Mouse (Mus musculus) CD4-positive helper T cell, adult 2 months (primary cell): Measurements from ENCODE around the gene Itih5.
A peak's percentile ranks its signal among the peaks of the same experiment; 100 is the strongest.

ENCODE experiments used
- DNase-seq: peaks from one replicate; pipeline ENCODE4 v3.0.0-alpha.2; 2012; ENCODE audit warnings: low read depth, missing footprints, low spot score

The Itih5 gene

DNA sequence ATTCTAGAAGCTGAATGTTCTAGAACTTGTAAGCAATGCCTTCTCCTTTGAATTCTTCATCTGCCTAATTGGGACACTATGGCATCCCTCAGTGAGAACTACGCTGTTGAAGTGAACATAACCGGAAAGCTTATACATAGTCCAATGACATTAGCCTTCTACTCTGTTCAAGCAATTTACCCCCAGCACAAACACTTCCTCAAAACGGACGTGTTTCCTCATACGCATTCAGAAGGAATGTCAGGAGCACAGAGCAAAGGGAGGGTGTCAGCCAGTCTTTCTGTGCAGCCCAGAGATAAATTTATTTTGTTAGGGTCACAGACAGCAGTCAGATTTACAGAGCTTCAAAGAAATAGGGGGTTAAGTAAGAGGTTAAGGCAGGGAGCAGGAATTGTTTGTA lies 108.0 kb downstream of the Itih5 start:
- no peak for DNase-seq

DNA sequence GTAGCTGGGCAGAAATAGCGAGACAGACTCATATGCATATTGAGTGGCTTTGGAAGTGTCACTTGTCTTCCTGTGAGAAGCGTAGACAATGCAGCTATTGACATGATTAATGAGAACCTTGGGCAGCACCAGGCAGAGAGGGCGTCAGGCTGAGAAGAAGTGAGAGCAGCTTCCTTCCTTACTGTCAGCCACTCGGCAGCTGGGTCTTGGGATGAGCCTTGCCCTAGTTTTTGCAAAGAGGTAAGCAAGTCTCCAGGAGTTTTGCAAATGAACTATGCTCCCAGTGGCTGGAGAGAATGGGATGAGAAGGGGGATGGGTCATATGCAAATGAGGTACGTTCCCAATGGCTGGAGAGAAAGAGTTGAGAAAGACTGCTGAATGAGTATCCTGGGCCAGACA lies 109.4 kb downstream of the Itih5 start:
- no peak for DNase-seq

DNA sequence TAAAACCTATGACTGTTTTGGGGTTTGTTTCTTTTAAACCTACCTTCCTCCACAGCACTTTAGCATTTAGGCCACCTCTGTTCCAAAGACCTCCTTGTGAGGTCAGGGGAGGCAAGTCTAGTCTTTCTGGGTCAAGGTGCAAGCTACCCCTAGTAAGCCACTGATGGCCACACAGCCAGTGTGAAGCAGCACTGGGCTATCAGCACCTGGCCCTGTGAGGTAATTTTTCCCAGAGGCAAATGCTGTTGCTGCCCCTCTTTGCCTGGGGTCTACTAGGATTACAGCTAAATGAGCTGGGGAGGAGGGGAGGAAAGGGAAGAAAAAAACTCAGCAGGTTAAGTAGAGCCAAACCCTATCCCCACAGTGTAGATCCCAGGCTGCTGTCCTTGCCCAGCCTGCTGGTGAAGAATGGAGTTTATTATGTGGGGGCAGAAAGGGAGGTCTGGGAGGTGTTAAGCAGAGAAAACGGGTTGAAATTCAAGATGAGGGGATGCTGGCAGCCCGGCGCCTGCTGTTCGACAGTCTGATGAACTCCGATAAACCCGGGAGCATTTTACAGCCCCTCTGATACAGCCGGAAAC lies 110.6 kb downstream of the Itih5 start:
- DNase-seq: no peak

DNA sequence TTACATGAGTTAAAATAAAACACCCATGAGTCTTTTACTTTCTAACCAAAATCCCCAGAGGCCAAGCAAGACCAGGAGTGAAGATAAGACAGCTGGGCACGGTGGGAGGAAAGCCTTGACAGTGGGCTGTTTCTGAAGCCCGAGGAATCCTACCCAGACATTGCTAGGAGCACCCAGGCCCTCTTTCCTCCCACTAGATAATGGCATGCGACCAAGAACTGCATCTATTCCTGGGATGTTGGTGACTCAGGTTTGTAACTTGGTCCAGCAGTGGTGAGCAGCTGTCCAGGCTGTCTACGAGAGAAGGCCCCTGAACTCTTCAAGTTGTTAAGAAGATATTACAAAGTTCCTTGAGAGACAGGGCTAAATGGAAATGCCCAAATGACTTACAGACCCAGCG lies 112.5 kb downstream of the Itih5 start:
- no peak for DNase-seq

DNA sequence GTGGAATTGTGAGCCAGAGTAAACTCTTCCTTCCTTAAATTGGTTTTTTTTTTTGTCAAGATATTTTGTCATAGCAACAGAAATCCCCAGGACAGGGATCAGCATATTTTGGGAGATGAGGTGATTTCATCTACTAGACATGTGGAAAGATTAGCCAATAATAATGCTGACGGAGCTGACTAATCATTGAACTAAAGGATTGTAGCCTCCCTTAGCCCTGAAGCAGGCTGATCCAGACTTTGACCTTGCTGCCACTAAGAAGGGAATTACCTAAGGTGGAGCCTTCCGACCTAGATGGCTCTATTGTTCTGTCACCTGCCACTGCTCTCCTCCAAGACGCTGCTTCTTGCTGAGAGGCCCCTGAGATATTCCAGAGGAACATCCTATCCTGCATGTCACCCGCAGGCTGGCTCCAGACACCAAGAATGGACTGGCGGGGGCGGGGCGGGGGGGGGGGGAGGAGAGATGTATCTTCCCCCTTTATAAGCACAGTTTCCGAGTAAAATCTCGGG lies 119.3 kb downstream of the Itih5 start:
- no peak for DNase-seq

DNA sequence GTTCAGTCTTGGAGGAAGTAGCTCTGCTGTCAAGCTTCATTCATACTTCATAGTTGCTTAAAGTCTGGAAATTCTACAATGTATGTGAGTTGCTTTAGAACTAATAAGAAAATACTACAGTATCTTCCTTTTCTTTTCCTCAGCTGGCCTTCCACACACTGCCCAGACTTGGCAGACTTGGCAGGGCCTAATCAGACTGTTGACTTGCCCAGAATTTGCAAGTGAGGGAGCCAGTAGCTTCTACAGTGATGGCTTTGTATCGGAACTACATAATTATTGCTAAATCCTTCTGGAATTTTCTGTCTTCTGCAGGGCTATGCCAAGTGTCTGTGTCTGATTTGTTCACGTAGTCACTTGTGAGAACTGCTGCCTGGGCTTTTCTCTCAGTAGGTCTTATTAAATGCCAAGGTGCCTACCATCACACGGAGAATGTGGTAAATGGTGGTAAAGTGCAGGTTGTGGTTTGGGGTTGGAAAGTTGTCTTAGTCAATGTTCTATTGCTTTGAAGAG lies 120.2 kb downstream of the Itih5 start:
- no peak for DNase-seq

DNA sequence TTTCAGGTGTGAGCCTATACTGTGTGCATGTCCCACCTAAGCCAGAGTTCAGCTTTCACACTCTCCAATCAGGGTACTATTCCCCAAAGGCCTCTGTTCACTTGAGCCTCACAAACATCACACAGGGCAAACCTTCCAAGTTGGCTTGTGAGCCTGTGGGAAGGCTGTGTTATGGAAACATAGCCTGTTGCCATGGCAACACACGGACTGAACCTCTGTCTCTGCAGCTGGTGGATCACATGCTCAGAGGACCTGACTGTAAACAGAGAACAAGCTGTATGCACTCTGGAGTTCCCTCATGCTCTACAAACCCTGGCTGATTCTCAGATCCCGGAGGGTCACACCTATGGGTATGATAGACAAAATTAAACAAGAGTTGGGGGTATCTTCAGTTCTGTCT lies 122.8 kb downstream of the Itih5 start:
- DNase-seq: peak; percentile 27

DNA sequence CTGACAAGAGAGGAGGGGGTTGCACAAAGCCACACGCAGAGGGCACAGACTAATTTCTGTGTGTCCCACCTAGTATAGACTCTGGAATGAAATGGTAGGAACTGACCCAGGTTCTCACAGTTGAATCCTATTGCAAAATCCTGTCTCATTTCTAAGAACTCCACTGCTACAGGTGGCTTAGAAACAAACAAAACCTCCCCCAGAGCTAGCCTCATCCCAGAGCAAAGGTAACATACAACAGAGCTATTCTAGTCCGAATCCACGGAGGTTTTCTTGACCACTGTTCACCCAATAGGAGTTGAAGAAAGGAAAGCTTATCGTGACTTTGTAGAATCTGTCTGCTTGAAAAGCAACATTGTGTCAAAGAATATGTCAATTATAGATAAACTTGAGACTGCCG lies 130.3 kb downstream of the Itih5 start:
- no peak for DNase-seq

DNA sequence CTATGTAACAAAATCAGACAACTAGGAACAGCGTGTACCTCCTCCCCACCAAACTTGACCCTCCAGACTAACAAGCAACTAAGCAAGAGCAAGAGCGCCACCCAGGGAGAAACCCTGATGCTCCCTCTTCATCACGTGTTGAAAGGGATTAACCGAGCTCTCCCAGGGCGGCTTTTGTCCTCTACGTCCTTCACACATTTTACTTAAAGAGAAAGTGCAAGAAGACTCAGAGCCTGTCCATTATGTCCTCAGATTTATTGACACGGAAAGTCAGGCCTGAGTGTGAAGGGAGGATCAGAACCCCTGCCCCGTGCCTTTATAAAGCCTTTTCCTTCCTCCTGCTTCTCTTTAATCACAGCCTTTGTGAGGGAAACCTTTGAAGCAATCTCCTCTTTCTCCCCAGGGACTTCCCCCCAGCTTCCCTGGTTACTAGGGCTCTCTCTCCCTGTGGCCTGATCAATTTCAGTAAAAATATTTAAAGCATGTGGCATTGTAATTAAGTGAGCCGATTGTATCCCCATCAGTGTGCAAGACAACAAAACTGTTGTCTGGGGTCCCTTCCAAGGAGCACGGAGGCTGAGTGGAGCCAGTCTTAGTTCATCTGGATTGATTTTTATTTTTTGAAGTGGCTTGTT lies 131.4 kb downstream of the Itih5 start:
- DNase-seq: no peak

DNA sequence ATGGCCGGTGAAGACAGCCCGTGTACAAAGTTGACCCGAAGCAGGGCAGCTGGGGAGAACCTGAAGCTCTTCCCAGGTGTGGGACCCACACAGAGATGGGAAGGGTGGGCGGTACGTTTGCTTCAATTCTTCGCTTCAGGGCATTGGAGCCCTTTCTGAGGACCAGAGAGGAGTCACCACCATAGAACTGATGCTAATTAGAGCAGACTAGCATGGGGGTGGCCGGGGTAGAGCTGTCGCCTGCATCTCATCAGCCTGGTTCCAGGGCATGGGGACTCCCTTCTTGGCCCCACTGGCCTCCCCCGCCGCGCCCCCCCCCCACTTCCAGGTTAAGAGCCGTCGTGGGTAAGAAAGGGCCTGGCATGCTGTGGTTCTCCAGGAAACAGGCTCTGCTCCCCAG lies 132.6 kb downstream of the Itih5 start:
- DNase-seq: no peak

DNA sequence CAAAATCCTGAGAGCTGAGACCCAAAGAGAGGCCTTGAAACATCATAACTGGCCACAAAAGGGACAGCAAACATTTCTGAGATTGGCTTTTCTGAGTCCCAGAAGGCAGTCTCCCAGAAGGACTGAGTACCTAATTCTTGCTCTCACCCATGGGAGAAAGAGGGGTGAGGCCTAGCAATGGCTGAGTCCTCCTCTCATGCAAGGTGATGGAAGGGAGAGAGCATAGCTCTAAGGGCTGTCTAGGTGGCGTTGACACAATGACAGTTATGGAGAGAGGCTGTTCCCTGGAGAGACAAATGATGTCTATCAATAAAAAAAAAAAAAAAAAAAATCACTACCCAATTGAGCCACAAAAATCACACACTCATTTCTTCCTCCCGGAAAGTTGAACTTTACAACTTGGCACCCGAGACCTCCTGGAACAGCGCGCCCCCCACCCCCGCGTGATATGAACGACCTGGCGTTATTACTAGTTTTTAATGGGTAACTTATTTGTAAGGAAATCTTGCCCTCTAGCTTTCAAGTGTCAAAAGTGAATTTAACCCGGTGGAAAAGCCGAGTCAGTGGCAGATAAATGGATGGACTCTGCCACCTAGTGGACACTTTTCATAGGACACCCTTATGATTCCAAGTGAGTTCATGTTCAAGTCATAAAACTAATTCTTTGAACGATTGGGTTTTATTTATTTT lies 134.9 kb downstream of the Itih5 start:
- peak; percentile 73 for DNase-seq

DNA sequence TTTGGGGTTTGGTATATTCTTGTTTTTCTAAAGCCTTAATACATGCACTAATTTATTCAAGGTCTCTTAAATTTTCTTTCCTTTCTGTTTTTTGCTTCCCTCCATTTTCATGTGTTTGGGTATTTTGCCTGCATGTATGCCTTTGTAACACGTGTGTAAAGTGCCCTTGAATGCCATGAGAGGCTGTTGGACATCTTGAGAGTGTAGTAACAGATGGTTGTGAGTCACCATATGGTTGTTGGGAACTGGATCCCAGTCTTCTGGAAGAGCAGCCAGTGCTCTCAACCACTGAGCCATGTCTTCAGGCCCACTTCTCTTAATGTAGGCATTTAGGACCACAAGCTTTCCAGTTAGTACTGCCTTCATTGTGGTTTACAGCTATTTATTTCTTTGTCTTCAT lies 135.5 kb downstream of the Itih5 start:
- DNase-seq: no peak

DNA sequence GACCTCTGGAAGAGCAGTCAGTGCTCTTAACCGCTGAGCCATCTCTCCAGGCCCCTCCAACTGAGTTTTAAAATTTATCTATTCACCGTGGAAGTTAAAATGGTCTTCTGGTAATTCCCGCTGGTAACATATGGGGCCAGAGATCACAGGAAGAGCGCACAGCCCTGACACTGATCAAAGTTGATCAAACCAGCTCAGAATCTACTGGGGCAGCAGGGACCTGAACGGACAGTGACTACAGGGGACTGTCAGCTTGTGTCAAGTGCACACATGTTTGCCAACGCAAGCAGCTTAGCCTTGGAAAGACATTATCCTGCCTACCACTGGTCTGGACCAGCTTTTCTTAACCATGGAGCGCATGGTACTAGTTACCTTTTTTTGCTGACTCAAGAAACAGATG lies 136.7 kb downstream of the Itih5 start:
- no peak for DNase-seq

DNA sequence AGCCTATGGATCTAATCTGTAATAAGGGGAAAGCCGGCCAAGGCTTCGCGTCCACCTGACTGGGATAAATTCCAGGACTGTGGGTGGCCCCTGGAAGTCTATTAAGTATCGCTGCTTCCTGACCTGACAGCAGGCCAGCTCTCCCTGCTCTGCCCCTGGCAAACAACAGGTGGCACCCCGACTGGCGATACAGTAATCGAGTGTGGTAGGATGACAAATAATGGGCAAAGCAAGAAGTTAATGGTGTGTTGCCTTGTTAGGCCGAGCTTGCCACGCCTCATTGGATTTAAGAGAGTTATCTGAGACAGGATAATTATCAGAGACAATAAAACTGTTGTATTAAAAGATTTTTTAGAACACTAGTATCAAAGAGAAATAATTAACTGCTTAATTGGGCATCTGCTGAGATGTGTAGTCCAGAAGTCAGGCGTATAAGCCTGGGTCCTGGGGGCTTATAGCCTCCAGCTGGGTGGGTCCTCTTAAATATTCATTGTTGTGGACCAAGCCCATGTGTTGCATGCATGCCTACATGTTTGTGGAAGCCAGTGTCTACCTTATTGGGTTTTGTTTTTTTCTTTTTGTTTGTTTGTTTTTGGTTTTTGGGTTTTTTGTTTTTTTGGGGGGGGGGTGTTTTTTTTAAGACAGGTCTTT lies 140.3 kb downstream of the Itih5 start:
- no peak for DNase-seq

DNA sequence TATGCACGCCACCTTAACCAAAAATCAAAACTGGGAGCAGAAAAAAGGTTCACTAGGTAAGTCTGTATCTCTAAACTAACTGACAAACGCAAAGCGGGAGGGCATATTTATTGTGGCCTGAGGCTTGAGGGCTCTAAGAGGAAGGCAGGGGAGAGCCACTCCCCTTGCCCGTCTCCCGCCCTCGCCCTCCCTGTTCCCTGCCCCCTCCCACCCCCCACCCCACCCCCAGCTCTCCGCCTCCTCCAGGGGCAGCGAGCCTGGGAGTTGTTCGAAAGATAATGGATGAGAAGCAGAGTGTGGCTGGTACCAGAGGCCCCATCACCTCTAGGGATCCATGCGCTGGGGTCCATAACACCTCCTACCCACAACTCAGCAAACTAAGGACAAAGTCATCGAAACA lies 142.5 kb downstream of the Itih5 start:
- DNase-seq: no peak

DNA sequence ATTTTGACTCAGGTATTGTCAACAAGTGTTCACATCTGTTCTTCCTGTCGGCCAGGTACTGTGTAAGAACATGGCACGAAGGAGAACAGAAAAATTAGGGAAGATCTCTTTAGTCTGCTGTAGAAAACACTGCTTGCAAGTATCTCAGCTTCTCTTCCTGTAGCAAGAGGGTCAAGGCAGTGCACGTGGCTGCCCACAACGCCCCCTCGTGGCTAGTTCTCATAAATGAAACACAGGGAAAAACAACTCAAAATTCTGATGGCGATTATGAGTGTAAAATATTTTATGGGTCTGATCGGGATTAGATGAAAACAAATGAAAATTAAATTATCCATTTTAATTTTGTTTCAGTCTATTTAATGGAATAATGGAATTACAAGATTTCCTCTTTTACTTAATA lies 146.9 kb downstream of the Itih5 start:
- no peak for DNase-seq

DNA sequence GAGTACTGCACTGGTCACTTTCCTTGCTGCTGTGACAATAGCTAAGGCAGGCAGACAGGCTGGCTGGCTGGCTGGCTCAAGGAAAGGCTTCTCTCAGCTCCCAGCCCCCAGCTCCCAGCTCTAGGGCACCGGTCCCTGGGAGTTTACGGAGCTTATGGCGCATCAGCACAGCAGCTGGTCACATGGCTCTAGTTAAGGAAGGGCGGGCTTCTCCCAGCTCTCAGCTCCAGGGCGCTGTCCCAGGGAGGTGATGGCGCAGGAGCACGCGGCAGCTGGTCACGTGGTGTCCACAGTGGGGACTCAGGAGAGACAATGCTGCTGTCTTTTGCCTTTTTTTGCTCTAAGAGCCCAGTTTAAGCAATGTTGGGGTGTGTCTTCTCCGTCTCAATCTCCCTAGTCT lies 147.4 kb downstream of the Itih5 start:
- DNase-seq: no peak

DNA sequence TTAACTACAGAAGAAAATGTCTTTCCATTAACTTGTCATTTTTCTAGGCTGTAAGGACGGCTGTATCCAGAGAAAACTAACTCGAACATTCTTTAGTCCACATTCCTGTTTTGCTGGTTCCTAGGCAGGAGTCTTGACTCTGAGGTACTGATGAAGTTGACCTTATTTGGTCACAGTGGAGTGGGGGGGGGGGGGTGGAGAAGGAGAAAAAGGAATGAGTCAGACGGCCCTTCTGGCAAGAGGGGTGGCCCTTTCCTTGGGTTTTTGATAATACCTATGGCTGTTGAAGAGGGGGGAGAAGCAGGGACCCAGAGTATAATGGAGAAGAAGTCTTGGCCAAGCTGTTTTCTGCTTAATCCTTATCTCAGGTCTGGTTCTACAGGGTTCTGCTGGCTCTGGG lies 148.0 kb downstream of the Itih5 start:
- no peak for DNase-seq

DNA sequence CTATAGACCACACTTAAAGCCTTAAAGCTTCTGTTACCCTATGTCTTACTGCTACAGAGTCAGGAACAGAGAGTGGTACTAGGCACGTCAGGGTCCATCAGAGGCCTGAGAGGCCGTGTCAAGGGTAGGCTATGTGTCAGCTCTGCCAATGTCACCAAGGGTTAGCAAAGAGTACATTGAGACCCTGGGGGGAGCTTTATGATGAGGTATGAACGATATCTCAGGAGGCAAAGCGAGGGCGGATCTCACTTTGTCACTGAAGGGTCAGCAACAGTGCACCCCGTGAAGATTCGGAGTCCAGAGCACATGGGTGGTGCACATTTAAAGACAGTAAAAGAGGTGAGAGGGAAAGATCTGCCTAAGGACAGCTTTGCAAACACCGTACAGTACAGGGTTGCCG lies 148.6 kb downstream of the Itih5 start:
- DNase-seq: no peak

DNA sequence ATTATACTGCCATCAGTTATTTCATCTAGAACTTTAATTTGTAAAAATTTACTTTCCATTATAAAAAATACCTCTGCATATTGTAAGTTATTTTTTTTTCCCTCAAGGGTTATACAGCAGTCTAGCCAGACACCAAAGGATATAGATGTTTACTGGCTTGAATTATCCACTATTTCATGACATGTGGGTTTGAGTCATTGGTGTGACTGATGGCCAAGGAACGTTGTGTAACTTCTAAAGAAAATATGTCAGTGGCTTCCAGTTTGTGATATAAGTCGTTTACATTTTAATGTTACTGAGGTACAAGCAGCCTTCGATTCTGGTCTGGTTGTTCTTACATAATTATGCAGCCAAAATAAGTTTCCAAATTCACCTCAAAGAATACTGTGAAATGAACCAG lies 151.5 kb downstream of the Itih5 start:
- no peak for DNase-seq
